Mouse (Mus musculus) stomach, embryonic 14.5 days (tissue): Measurements from ENCODE around the gene Ptprm. TPM values are rescaled to one million over a fixed set of nuclear protein-coding genes. Genes with fewer than 3 reads are reported as not detected.

Experiments
- ATAC-seq: fragments of 200-750 bp; cut with Nextera tagmentation; 2 replicates; pipeline ENCODE4 v1.8.0; 2017; ENCODE audit warnings: low read depth, moderate TSS enrichment; ENCODE audit not compliant: insufficient number of reproducible peaks, insufficient read depth, low FRiP score
- H3K27ac ChIP-seq: fragments of 300-500 bp; sonication (generic); 2 replicates; pipeline ENCODE4 v1.5.1; 2014; ENCODE audit warnings: mild to moderate bottlenecking, low read length, moderate library complexity, mixed read lengths
- H3K27me3 ChIP-seq: fragments of 300-500 bp; sonication (generic); 2 replicates; pipeline ENCODE4 v1.6.1; 2014; ENCODE audit warnings: low read length, control low read depth, mixed read lengths; ENCODE audit not compliant: control insufficient read depth, insufficient read depth
- H3K36me3 ChIP-seq: fragments of 300-500 bp; sonication (generic); 2 replicates; pipeline ENCODE4 v1.6.1; 2014; ENCODE audit warnings: mild to moderate bottlenecking, control low read depth, low read length, moderate library complexity, mixed read lengths; ENCODE audit not compliant: control insufficient read depth, insufficient read depth
- H3K4me1 ChIP-seq: fragments of 300-500 bp; sonication (generic); 2 replicates; pipeline ENCODE4 v1.6.1; 2014; ENCODE audit warnings: low read length, control low read depth, mixed read lengths; ENCODE audit not compliant: control insufficient read depth, insufficient read depth
- H3K4me2 ChIP-seq: fragments of 300-500 bp; sonication (generic); replicated peaks from 2 replicates; pipeline ENCODE4 v1.6.1; 2014; ENCODE audit warnings: low read depth, low read length, control low read depth
- H3K4me3 ChIP-seq: fragments of 300-500 bp; sonication (generic); 2 replicates; pipeline ENCODE4 v1.5.1; 2014; ENCODE audit warnings: low read depth, low read length, control low read depth
- H3K9ac ChIP-seq: fragments of 300-500 bp; sonication (generic); replicated peaks from 2 replicates; pipeline ENCODE4 v1.6.1; 2014; ENCODE audit warnings: low read depth, mild to moderate bottlenecking, control low read depth, low read length, moderate library complexity, mixed read lengths
- H3K9me3 ChIP-seq: fragments of 300-500 bp; sonication (generic); 2 replicates; pipeline ENCODE4 v1.6.1; 2016; ENCODE audit warnings: low read depth, low read length, control low read depth; ENCODE audit not compliant: control insufficient read depth
- WGBS: fragments of 180-500 bp; shearing (Covaris S2); extraction: QIAGEN DNeasy Blood & Tissue Kit; methylation state at CpG from one replicate; pipeline ENCODE4 v1.1.7; 2014; 5-methylcytosine and 5-hydroxymethylcytosine counted together
- polyA plus RNA-seq: library from polyadenylated mRNA; unstranded; fragments of >200 nt; fragmentation: Nextera tagmentation; extraction: Ambion mirVana; gene quantifications from 2 replicates; pipeline ENCODE4 v1.2.1, GENCODE M21; 2014

Gene Ptprm
- polyA plus RNA-seq, 1 experiment from 2014 or later, result 17.7 TPM

DNA sequence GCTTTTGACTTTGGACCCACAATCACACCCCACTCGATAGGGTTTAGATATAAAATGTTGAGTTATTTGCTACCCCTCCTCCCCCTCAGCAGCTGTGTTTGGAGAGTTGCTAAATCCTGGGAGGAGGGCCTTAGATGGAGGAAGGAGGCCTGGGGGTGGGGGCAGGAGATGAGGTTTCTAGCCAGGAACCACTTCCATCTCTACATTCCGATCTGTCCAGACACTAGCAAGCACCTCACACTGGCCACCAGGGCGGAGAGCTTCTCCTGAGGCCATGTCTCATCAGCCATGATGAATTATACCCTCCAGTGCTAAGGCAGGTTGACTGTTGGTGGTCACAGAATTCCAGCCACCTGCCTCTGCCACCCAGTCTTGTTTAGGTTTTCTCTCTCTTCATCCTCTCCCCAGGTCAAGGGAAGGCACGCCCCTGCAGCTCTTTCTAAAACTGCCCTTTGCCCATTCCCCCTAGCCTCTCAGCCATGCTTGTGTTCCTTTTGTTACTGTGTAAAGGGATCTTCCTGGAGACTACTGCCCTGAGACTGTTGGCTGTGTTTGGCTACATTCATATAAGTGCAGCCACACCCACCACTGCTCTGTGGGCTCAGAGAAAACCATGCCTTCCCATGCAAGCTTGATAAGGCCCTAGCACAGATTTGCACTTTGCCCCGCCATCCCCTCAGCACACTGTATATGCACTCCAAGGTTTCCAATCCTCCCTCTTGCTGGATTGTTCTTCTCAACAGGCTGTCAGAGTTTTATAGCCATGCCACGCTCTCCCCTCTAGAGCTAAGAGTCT lies 642.8 kb downstream of the Ptprm start:
- Histone ChIP-seq H3K27ac (no peak overlapping the region), H3K27me3 (no peaks in the 10 kb centered on the region), H3K9ac (no peak overlapping the region), H3K4me1 (peaks cover 8% of the 10 kb centered on the region; the same call in 1 of the 2 replicates), H3K36me3 (no peaks in the 10 kb centered on the region), H3K4me2 (no peak overlapping the region), H3K9me3 (no peaks in the 10 kb centered on the region), H3K4me3 (no peak overlapping the region)
- WGBS, result 42% methylated on average over 6 of the region's 6 CpGs
- peak; percentile 77 for ATAC-seq

DNA sequence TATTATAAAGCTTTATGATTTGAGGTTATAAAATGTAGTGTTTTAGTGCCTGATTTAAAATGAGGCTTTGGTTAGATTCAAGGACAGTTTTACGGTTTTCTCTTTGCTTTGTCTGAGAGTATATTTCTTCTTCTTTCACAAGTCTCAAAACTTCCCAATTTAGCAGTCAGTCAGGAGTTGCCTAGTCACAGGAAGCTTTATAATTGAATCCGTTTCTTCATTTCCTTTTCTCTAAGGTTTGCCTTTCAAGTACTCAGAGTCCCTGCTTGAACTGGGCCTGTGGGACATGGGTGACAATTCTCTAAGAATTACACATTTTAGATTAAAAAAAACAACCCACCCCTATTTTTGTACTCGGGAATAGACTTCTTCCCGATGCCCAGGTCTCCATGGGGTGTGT lies 643.7 kb downstream of the Ptprm start:
- no peak for ATAC-seq
- H3K27me3 ChIP-seq, result no peaks in the 10 kb centered on the region
- no peak overlapping the region for H3K9ac ChIP-seq
- H3K4me2 ChIP-seq, result no peak overlapping the region
- H3K4me3 ChIP-seq, result no peak overlapping the region
- H3K9me3 ChIP-seq, result no peaks in the 10 kb centered on the region
- peak overlapping the region; percentile 17; the same call in 1 of the 2 replicates for H3K27ac ChIP-seq
- H3K36me3 ChIP-seq, result no peaks in the 10 kb centered on the region
- peaks cover 8% of the 10 kb centered on the region; the same call in 1 of the 2 replicates for H3K4me1 ChIP-seq
- WGBS, result 58% methylated on average over 4 of the region's 4 CpGs

DNA sequence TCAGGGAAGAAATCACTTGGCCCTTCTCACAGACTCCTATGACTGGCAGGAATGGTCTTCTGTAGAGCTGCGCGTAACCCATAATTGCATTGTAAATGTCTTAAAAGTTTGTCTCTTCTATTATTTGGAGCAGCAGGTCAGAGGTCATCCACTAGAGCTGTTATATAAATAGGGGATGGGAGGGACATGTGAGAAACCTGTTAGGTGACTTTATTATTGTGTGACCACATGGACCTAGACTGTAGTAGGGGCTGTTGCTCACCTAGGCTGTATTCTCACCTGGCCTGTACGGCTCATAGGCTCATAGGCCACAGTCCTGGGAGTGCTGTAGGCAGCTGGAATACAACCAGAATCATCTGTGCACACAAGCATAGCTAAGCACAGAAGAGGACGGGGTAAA lies 645.5 kb downstream of the Ptprm start:
- H3K4me1 ChIP-seq, result peaks cover 8% of the 10 kb centered on the region; the same call in 1 of the 2 replicates
- no peak overlapping the region for H3K4me3 ChIP-seq
- no peaks in the 10 kb centered on the region for H3K36me3 ChIP-seq
- no peaks in the 10 kb centered on the region for H3K27me3 ChIP-seq
- H3K27ac ChIP-seq, result no peak overlapping the region
- no peak overlapping the region for H3K9ac ChIP-seq
- peak; percentile 47; the same call in 1 of the 2 replicates for ATAC-seq
- no peaks in the 10 kb centered on the region for H3K9me3 ChIP-seq
- WGBS, result 82% methylated on average over 4 of the region's 4 CpGs
- H3K4me2 ChIP-seq, result no peak overlapping the region

DNA sequence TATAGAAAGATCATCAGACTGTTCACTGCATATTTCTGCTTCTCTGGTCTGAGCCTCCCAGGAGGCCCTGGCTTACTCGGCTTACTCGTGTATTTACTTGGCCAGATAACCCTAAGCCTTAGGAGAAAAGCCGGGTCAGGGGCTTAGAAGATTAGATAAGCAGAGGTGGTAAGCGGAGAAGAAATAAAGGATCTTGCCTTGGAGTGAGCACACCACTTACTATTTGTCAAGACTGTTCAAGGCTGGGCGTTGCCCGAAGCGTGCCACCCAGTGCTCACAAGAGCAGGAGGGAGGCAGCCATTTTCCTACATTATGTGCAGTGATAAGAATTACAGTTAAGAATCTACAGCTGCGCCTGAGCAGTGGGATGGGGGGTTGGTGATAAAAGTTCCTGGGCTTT lies 646.6 kb downstream of the Ptprm start:
- no peak overlapping the region for H3K9ac ChIP-seq
- H3K36me3 ChIP-seq, result no peaks in the 10 kb centered on the region
- ATAC-seq, result peak; percentile 79
- no peaks in the 10 kb centered on the region for H3K27me3 ChIP-seq
- H3K4me3 ChIP-seq, result no peak overlapping the region
- 27% methylated on average over 8 of the region's 8 CpGs for WGBS
- no peaks in the 10 kb centered on the region for H3K9me3 ChIP-seq
- peaks cover 8% of the 10 kb centered on the region; the same call in 1 of the 2 replicates for H3K4me1 ChIP-seq
- no peak overlapping the region for H3K4me2 ChIP-seq
- H3K27ac ChIP-seq, result no peak overlapping the region

DNA sequence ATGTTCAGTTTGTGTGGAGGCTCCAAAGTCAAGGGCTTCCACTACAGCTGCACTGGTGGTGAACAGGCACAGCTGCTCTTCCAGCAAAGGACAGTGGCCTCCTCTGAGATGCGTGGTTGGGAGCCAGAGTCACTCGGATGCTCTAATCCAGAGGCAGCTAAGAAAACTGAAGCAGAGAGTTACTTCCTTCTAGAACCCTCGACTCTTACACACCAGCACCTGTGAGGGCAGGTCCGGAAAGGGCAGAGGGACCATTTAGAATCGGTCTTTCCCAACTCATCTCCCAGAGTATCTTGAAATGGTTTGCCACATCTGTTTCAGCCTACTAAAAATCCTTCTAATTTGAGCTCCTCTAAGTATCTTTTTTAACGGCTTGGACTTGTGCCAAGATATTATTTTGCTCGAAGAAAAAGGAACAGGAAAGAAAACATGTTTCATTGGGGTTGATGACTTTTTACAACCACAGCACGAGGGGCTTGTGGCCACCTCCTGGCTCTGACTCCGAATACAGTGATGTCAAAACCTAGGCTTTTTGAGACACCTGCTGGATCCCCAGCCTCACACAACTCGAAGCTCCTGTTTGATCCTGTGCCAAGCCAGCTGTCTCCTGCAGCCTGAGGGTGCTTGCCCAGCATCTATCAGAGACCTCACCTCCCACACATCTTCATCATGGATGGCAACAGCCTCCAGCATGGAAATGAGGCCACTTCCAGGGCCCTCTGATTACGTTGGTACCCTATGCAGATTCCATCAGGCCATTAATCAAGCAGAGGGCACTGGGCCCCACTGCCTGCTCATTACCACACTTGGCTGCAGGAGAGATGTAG lies 652.7 kb downstream of the Ptprm start:
- Histone ChIP-seq H3K4me1 (no peaks in the 10 kb centered on the region), H3K9me3 (no peaks in the 10 kb centered on the region), H3K36me3 (no peaks in the 10 kb centered on the region), H3K4me3 (no peak overlapping the region), H3K27me3 (no peaks in the 10 kb centered on the region), H3K4me2 (no peak overlapping the region), H3K27ac (no peak overlapping the region), H3K9ac (no peak overlapping the region)
- no peak for ATAC-seq
- 62% methylated on average over 11 of the region's 11 CpGs for WGBS

DNA sequence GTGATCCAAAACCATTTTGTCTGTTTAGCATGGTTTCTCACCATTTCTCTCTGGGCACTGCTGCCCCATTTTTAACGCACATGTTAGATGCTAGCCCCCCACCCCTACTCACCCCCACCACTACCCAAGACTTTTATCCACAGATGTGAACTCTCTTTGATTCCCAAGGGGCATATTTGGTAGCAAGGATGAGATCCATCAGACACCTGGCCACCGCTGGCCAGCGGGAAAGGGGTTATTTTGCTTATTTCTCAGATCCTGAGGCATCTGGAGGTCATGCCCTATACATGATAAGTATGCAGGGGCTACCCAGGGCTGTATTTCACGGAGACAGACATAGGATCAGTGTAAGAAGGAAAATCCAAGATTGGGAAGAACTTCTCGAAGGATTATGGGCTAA lies 654.4 kb downstream of the Ptprm start:
- Histone ChIP-seq H3K4me3 (no peak overlapping the region), H3K4me2 (no peak overlapping the region), H3K9me3 (no peaks in the 10 kb centered on the region), H3K27me3 (no peaks in the 10 kb centered on the region), H3K36me3 (no peaks in the 10 kb centered on the region), H3K4me1 (no peaks in the 10 kb centered on the region), H3K27ac (no peak overlapping the region), H3K9ac (no peak overlapping the region)
- no peak for ATAC-seq
- 53% methylated on average over 5 of the region's 5 CpGs for WGBS

DNA sequence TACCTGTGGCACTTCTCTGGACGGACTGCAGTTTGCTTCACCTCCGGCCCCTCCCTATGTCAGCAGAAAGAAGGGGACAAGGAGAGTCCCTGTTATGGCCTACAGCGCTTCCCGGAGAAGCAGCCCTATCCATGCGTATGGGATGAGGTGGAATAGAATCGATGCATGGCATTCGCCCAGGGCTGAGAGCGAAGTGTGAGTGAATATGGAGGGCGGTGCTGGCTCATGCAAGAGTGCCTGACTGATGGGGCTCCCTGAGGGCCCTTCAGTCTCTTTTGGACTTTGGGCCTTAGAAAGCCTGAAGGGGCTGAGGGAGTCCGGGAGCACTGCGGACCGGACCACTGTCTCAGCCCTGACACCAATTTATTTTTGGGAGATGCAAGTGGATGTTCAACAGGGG lies 656.6 kb downstream of the Ptprm start:
- Histone ChIP-seq H3K36me3 (no peaks in the 10 kb centered on the region), H3K27ac (no peak overlapping the region), H3K9ac (no peak overlapping the region), H3K4me2 (no peak overlapping the region), H3K27me3 (no peaks in the 10 kb centered on the region), H3K9me3 (no peaks in the 10 kb centered on the region), H3K4me1 (peaks cover 6% of the 10 kb centered on the region; the same call in 1 of the 2 replicates), H3K4me3 (no peak overlapping the region)
- WGBS, result 87% methylated on average over 12 of the region's 12 CpGs
- ATAC-seq, result no peak

DNA sequence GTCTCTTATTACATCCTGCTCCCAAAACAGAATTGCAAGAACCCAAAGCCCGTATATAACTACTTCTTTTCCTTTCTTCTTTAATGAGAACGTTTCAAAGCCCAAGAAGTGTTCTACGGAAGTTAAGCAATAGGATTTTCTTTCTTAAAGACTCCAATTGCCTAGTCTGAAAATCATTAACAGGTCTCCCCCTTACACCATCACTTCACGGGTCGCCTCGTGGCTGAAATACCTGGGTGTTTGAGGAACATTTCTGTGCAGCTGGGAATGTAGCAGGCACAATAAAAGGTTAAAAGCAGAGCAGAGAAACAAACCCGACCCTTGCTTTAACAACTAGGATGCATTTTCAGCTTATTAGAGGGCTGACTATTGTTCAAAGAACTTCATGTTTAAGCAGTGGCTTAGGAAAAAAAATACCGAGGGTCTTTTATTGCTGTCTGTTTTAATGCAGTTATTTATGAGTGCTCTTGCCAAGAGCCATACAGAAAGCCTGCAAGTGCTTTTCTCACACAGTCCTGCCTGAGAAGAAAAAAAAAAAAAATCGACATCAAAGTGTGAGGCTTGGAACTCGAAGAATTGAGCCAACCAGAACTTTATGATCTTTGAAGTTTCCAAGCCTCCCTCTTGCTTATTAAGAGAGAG lies 657.6 kb downstream of the Ptprm start:
- Histone ChIP-seq H3K9me3 (no peaks in the 10 kb centered on the region), H3K9ac (no peak overlapping the region), H3K4me2 (no peak overlapping the region), H3K36me3 (no peaks in the 10 kb centered on the region), H3K4me3 (no peak overlapping the region), H3K27ac (no peak overlapping the region), H3K27me3 (no peaks in the 10 kb centered on the region), H3K4me1 (peaks cover 6% of the 10 kb centered on the region; the same call in 1 of the 2 replicates)
- WGBS, result 35% methylated on average over 10 of the region's 10 CpGs
- no peak for ATAC-seq
